Mouse (Mus musculus) CH12.LX (cell line): ENCODE measurements around the gene Axdnd1.

Source experiments
- JUN ChIP-seq: IDR thresholded peaks from 2 replicates; pipeline ENCODE4 v1.6.1; 2011; ENCODE audit warnings: low read depth, mild to moderate bottlenecking, low read length, improper control_type of control experiment, moderate library complexity; ENCODE audit not compliant: insufficient read depth
- SMC3 ChIP-seq: IDR thresholded peaks from 2 replicates; pipeline ENCODE4 v1.6.1; 2011; ENCODE audit warnings: low read depth, low read length, improper control_type of control experiment

DNA sequence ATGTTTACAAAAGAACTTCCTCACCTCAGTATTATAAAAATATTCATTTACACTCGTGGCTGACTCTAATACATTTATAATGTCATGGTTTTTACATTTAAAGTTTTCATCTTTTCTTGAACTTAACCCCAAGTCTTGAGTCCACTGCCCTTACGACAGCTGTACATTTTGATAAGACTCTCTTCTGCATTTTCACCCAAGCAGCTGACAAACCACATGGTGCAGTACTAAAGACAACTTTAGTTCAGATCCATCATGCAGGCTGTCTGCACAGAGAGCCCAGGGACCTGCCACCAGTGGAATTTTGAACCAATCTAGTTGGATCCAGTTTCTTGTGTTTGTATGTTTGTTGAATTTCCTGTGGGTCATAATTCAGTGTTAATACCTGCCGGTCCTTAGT, 34.1 kb downstream of the Axdnd1 start:
- TF ChIP-seq SMC3 (no peak), JUN (no peak)
